Mouse (Mus musculus) E14TG2a.4 (cell line): ENCODE results near the gene Dcaf10.

ENCODE experiments used
- H3K27me3 ChIP-seq: 2 replicates; pipeline ENCODE4 v1.6.1; 2014; ENCODE audit warnings: low read length, control low read depth; ENCODE audit not compliant: insufficient read depth
- H3K36me3 ChIP-seq: 2 replicates; pipeline ENCODE4 v1.6.1; 2014; ENCODE audit warnings: low read length, control low read depth; ENCODE audit not compliant: insufficient read depth
- H3K4me1 ChIP-seq: replicated peaks from 2 replicates; pipeline ENCODE4 v1.6.1; 2014; ENCODE audit warnings: low read depth, low read length, control low read depth
- H3K4me3 ChIP-seq: replicated peaks from 2 replicates; pipeline ENCODE4 v1.5.1; 2014; ENCODE audit warnings: mild to moderate bottlenecking, low read length
- H3K9me3 ChIP-seq: 2 replicates; pipeline ENCODE4 v1.6.1; 2014; ENCODE audit warnings: low read length, control low read depth
- CTCF ChIP-seq: conservative IDR thresholded peaks from 2 replicates; pipeline ENCODE4 v1.5.1; 2014; ENCODE audit warnings: low read length
- NANOG ChIP-seq: IDR thresholded peaks from 2 replicates; pipeline ENCODE4 v1.6.1; 2014; ENCODE audit warnings: borderline replicate concordance, low read length, mixed read lengths
- POU5F1 ChIP-seq: IDR thresholded peaks from 2 replicates; pipeline ENCODE4 v1.6.1; 2014; ENCODE audit warnings: low read length, borderline replicate concordance

Dcaf10 gene

GRCm38 (mm10) chr4:45411181-45411790 is 69.4 kb downstream of the Dcaf10 start:
- Histone ChIP-seq H3K4me3 (no peak overlapping the region), H3K4me1 (peaks cover 55% of the 10 kb centered on the region), H3K36me3 (no peaks in the 10 kb centered on the region), H3K9me3 (no peaks in the 10 kb centered on the region), H3K27me3 (0 out of 2 replicates have a peak, but pooled peaks cover 12% of the 10 kb centered on the region)
- TF ChIP-seq POU5F1 (no peak), NANOG (no peak), CTCF (no peak)

- Histone ChIP-seq H3K4me1 (peaks cover 46% of the 10 kb centered on the region), H3K4me3 (no peak overlapping the region), H3K9me3 (no peaks in the 10 kb centered on the region), H3K36me3 (no peaks in the 10 kb centered on the region), H3K27me3 (0 out of 2 replicates have a peak, but pooled peaks cover 12% of the 10 kb centered on the region)
- TF ChIP-seq CTCF (no peak), POU5F1 (no peak), NANOG (no peak)
Observed at GRCm38 (mm10) chr4:45412433-45413192, 70.7 kb downstream of the Dcaf10 start.

- Histone ChIP-seq H3K27me3 (0 out of 2 replicates have a peak, but pooled peaks cover 12% of the 10 kb centered on the region), H3K4me3 (no peak overlapping the region), H3K9me3 (no peaks in the 10 kb centered on the region), H3K4me1 (peaks cover 54% of the 10 kb centered on the region), H3K36me3 (no peaks in the 10 kb centered on the region)
- TF ChIP-seq CTCF (no peak), POU5F1 (no peak), NANOG (no peak)
Observed at GRCm38 (mm10) chr4:45413674-45414338, 71.9 kb downstream of the Dcaf10 start.

GRCm38 (mm10) chr4:45416314-45416713 is 74.4 kb downstream of the Dcaf10 start:
- Histone ChIP-seq H3K36me3 (no peaks in the 10 kb centered on the region), H3K27me3 (0 out of 2 replicates have a peak, but pooled peaks cover 10% of the 10 kb centered on the region), H3K4me1 (peaks cover 65% of the 10 kb centered on the region), H3K9me3 (no peaks in the 10 kb centered on the region), H3K4me3 (no peak overlapping the region)
- TF ChIP-seq NANOG (no peak), CTCF (no peak), POU5F1 (no peak)

- no peaks in the 10 kb centered on the region for H3K36me3 ChIP-seq
- H3K9me3 ChIP-seq: no peaks in the 10 kb centered on the region
- peaks cover 71% of the 10 kb centered on the region for H3K4me1 ChIP-seq
- peak overlapping the region; percentile 23; the same call in 1 of the 2 replicates for H3K4me3 ChIP-seq
- TF ChIP-seq CTCF: peak; percentile 55
- TF ChIP-seq NANOG: no peak
- TF ChIP-seq POU5F1: no peak
- 0 out of 2 replicates have a peak, but pooled peaks cover 4% of the 10 kb centered on the region for H3K27me3 ChIP-seq
Observed at GRCm38 (mm10) chr4:45418229-45418950, 76.5 kb downstream of the Dcaf10 start.

GRCm38 (mm10) chr4:45419051-45419450 is 77.2 kb downstream of the Dcaf10 start:
- Histone ChIP-seq H3K4me3 (peak overlapping the region; percentile 23; the same call in 1 of the 2 replicates), H3K36me3 (no peaks in the 10 kb centered on the region), H3K9me3 (no peaks in the 10 kb centered on the region), H3K4me1 (peaks cover 76% of the 10 kb centered on the region), H3K27me3 (no peaks in the 10 kb centered on the region)
- TF ChIP-seq NANOG: no peak
- TF ChIP-seq POU5F1: no peak
- no peak for TF ChIP-seq CTCF

- Histone ChIP-seq H3K4me1 (peaks cover 90% of the 10 kb centered on the region), H3K9me3 (no peaks in the 10 kb centered on the region), H3K36me3 (no peaks in the 10 kb centered on the region), H3K27me3 (no peaks in the 10 kb centered on the region), H3K4me3 (no peak overlapping the region)
- no peak for TF ChIP-seq CTCF
- TF ChIP-seq NANOG: no peak
- no peak for TF ChIP-seq POU5F1
Observed at GRCm38 (mm10) chr4:45420733-45421132, 78.8 kb downstream of the Dcaf10 start.

GRCm38 (mm10) chr4:45421519-45422260 is 79.8 kb downstream of the Dcaf10 start:
- no peaks in the 10 kb centered on the region for H3K27me3 ChIP-seq
- TF ChIP-seq NANOG (no peak), POU5F1 (no peak), CTCF (no peak)
- peaks cover 90% of the 10 kb centered on the region for H3K4me1 ChIP-seq
- 0 out of 2 replicates have a peak overlapping the region, but pooled peaks have one; percentile 20 for H3K4me3 ChIP-seq
- 0 out of 2 replicates have a peak, but pooled peaks cover 4% of the 10 kb centered on the region for H3K36me3 ChIP-seq
- no peaks in the 10 kb centered on the region for H3K9me3 ChIP-seq
